Mouse (Mus musculus) splenic B cell, adult 2 months (primary cell): ENCODE data around the gene Il21.

ENCODE experiments used
- DNase-seq: peaks from one replicate; pipeline ENCODE4 v3.0.0-alpha.2; 2011; ENCODE audit warnings: low read depth, low spot score
- H3K27me3 ChIP-seq: 2 replicates; pipeline ENCODE4 v1.6.1; 2012; ENCODE audit warnings: mild to moderate bottlenecking, low read length, moderate library complexity, mixed read lengths; ENCODE audit not compliant: control insufficient read depth, poor library complexity, insufficient read depth, severe bottlenecking
- H3K36me3 ChIP-seq: 2 replicates; pipeline ENCODE4 v1.6.1; 2012; ENCODE audit warnings: mild to moderate bottlenecking, low read length, moderate library complexity, mixed read lengths; ENCODE audit not compliant: control insufficient read depth, poor library complexity, insufficient read depth, severe bottlenecking

Gene Il21

GRCm38 (mm10) chr3:37173285-37173684 lies 59.2 kb downstream of the Il21 start:
- Histone ChIP-seq H3K36me3 (no peaks in the 10 kb centered on the region), H3K27me3 (no peaks in the 10 kb centered on the region)
- DNase-seq, result no peak
